Mouse (Mus musculus): ENCODE measurements around the gene Catip.

GRCm38 (mm10) chr1:74359952-74360517 is 1.9 kb upstream of the Catip start:
- TF ChIP-seq CTCF (conservative IDR thresholded peaks at IDR 0.05; ENCODE audit: low read length) (no peak), NANOG (IDR thresholded peaks at IDR 0.05; ENCODE audit: borderline replicate concordance, low read length) (no peak)

All from E14TG2a.4 (cell line).